Mouse (Mus musculus): ENCODE measurements around the gene Etl4. TPM values are rescaled to one million over a fixed set of nuclear protein-coding genes. Genes with fewer than 3 reads are reported as not detected.
"Not testable (repeated sequence)": the region's sequence is repeated elsewhere in the genome, so short reads cannot be mapped to it uniquely, and the experiment has no call there.

The Etl4 gene
- total RNA-seq, 2 experiments from 2014 or later: not detected

DNA sequence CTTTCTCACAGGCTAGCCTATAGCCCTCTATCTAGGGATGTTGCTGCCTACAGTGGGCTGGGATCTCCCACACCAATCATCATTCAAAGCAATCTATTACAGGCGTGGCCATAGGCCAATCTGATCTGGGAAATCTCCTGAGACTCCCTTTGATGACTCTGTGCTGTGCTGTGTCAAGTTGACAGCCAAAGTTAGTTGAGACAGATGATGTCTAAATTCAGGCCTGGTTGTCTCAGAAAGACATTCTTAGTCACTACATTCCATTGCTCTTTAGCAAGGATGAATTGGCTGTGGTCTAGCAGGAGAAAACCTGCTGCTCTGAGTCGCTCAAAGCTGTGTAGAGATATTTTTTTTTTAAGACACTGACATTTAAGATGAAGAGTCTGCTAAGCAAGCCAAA, 374.8 kb downstream of the Etl4 start:
- ATAC-seq (replicated peaks; ENCODE audit: low FRiP score, low TSS enrichment, poor library complexity, severe bottlenecking): no peak

DNA sequence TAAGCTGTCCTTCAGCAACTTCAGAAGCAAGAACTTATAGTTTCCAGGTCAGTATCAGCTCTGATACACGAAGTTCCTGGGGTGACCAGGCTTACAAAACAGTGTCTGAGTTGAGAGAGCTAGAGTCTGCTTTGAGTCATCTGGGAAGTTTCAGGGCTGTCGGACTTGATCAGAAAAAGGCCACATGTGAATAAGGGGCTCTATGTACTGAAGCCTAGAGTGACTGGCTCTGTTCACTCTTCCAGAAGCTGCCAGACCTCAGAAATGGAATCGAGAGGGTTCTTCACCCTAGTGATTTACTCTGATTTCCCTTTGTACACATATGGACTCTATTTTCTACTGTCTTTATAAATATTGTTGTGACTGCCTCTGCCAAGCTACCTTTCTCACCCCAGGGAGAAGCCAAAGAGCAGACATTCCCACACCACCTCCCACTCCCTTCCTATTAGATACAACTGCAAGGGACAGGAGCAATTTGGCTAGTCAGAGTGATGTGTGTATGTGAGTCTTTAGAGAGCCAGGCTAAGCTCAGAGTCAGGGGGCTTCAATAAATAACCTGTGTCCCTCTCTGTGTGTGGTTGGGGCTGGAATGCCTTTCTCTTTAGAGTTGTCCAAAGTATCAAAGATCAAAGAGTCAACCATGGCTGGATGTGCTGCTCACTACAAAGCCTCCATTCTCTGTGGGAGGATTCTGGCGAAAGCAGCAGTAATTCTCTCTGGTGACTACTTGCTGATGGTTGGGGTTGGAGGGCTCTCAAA, 381.6 kb downstream of the Etl4 start:
- ATAC-seq (replicated peaks; ENCODE audit: low FRiP score, low TSS enrichment, poor library complexity, severe bottlenecking): no peak

DNA sequence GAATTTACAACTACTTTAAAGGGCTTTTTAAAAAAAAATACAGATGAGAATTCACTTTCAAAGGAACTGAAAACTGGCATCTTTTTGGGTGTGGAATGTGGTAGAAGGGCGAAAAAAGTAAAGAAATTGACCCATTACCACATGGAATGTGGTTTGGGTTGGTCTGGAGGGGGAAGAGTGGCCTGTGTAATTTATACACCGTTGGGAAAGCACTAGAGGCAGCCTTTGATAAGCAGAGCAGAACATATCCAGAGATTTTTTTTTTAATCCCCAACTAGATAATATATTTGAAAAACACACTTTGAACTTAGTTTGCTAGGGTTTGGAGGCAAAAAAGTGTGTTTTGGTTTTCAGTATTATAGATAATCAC, 382.1 kb downstream of the Etl4 start:
- no peak for ATAC-seq (replicated peaks; ENCODE audit: low FRiP score, low TSS enrichment, poor library complexity, severe bottlenecking)

DNA sequence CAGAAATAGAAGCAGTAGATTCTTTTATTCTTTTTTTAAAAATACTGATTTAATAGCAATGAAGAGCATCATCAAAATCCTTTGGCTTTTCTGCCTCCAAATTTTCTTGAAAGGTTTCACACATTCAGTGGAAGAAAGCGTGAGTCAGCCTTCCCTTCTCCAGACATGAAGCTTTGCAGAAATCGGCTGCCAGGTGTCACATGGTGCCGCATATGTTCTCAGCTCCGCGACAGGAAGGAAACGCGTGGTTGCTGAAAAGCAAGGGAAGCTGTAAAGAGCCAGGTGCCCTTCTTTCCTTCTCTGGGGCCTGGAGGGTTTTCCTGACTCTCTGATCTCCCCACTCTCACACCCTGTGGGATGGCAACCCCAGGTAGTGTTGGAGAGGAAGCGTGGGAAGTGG, 383.8 kb downstream of the Etl4 start:
- ATAC-seq (replicated peaks; ENCODE audit: low FRiP score, low TSS enrichment, poor library complexity, severe bottlenecking): no peak

DNA sequence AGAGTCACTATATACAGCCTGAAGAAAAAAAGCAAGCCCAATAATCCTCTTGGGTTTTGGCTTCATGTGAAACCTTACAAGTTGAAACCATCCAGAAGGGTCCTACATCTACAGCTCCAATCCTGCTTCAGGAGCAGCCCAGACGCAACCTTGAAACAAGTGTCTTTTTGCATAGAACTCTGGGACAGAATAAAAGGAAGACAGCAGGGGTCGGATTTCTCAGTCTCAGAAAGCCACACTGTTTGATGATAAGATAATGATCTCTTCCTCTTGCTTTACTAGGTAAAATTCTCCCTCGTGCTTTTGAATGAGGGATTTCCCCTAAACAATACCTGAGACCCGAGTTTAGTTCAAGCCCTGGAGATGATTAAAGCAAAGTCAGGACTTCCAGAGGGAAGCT, 385.0 kb downstream of the Etl4 start:
- no peak for ATAC-seq (replicated peaks; ENCODE audit: low FRiP score, low TSS enrichment, poor library complexity, severe bottlenecking)

DNA sequence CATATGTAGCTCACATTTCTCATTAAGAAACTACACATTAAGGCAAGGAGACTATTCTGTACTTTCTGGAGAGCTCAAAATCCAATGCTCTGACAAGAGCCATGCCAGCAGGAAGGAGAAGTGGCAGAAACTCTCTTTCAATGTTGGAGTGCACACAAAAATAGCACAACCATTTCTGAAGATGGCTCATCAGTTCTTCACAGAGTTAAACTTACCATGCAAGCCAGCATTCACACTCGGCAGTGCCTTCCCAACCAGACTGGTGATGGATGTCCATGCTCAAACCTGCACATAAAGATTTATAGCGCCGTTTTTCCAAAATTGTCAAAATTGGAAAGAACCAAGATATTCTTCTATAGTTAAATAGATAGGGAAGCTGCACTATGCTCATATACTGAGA, 392.9 kb downstream of the Etl4 start:
- ATAC-seq (replicated peaks; ENCODE audit: low FRiP score, low TSS enrichment, poor library complexity, severe bottlenecking): no peak

DNA sequence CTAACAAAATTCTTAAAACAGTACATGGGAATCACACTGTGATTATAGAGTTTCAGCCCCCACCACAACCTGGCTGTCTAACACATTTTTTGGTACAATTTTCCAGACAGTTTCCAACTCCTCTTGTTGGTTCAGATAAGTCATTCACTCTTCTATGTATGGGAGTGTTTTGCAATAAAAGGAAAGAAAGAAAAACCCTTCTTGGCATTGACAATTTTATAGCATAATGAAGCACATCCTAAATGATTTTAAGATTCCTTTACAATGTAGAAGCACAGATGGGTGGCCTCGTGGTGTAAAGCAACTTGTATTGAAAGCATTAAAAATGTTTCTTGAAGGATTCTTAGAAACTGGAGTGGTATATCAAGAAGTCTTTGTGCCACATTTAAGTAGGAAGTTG, 415.4 kb downstream of the Etl4 start:
- no peak for ATAC-seq (replicated peaks; ENCODE audit: low FRiP score, low TSS enrichment, poor library complexity, severe bottlenecking)

DNA sequence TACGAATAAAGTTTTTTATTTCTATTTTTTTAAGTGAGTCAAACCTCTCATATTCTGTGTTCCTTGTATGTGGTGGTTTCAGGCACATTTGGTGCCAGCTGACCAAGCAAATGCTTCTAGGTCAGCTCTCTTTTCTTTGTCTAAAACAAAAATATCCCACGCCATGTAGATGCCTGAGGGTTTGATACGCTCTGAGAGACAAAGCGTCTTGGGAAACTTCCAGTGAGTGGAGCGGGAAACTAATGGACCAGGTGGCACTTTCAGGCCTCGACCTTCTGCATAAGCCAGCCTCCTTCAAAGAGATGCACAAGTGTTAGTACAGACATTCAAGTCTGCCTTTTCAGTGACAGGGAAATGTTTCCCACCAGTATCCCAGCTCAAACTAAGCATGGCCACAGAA, 426.6 kb downstream of the Etl4 start:
- ATAC-seq (replicated peaks; ENCODE audit: low FRiP score, low TSS enrichment, poor library complexity, severe bottlenecking): no peak

DNA sequence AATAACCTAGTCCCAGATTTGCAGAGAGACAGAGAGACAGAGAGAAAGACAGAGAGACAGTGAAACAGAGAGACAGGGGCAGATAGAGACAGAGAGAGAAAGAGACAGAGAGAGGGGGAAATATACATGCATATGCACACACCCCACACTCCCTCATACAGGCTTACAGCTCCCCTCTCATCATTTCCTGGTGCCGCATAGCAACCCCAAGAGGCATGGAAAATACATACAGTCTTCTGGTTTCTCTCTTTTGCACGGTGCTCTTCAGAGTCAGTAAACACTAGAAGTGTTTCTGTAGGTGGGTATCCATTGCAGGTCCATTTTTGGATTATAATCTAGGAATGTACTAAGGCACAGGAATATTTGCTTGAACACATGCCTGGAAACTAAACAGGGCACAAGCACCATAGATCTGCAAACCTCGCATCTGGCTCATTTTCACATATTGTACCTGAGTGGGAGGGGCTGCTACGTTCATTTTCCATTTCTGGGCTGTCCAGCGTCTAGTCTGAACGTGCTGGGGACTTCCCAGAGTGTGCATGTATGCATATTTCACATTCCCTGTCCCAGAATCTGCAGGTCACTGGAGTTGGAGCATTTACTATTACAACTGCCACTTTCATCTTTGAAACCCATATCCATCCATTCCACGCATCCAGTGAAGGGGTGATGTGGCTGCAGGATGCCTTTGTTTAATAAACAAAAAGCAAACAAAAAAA, 429.6 kb downstream of the Etl4 start:
- ATAC-seq (replicated peaks; ENCODE audit: low FRiP score, low TSS enrichment, poor library complexity, severe bottlenecking): no peak

DNA sequence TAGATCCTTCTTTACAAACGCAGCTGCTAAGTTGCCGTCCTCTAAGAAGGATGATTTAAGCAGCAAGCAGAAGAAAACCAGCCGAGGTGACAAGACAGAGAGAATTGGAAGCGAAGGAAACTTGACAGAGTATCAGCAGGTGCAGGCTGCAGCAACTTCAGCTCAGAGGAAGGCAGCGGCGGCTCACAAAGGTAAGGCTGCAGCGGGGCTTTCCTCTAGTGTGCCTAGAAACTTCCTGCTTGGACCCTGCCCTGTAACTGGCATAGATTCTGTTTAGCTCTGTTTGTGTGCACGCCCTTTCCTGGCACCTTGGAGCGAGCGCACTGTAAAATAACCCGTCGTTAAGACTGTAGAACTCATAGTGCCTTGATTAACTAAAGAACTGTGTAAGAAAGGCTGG, 430.3 kb downstream of the Etl4 start:
- no peak for ATAC-seq (replicated peaks; ENCODE audit: low FRiP score, low TSS enrichment, poor library complexity, severe bottlenecking)

DNA sequence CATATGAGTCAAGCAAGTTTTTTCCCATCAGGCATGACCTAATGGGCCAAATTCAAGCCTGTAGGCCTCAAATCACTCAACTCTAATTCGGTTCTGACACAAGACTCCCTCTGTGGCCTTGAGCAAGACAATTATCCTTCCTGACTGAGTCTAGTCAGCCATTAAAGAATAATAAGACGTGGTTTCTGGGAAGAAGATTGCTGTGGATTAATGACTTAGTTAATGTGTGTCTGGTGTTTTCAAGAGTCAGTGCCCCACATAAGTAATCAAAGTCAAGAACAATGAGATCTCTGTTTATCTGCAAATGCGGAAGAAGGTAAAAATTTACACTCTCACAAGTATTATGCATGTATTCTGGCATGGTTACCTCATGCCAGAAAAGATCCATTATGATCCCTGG, 437.3 kb downstream of the Etl4 start:
- ATAC-seq (replicated peaks; ENCODE audit: low FRiP score, low TSS enrichment, poor library complexity, severe bottlenecking): no peak

DNA sequence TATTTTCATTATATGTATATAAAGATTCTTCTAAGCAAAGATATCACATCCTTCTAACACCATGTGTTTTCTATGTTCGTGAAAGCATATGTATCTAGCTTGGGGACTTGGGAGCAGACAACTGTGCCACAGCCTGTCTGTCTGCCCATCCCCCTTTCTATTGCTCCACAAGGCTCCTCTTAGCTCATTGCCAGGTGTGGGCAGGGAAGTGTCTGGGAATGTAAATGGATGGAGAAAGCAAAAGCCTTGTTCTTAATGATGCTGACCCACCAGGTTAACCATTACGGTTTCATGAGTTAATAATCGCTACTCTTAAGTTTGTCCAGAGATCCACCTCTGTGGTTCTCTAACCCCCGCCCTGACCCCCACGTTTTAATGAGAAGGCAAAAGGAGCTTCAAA, 439.7 kb downstream of the Etl4 start:
- ATAC-seq (replicated peaks; ENCODE audit: low FRiP score, low TSS enrichment, poor library complexity, severe bottlenecking): no peak

DNA sequence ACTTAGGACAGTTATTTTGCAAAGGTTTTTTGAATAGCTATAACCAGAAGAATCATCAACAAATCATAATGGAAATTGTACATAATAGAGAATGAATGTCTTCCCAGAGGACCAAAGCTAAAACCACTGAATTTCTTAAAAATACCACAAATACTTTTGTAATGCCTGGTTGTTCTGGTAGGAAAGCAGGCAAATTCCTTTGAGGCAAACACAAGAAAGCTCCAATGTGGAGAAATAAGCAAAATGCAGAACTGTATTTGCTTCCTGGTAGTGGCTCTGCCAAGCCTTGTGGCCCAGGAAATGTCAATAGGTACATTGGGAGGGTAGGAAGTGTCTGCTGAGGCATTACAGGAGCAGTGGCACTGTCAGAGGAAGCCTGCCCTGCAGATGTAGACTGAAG, 443.2 kb downstream of the Etl4 start:
- ATAC-seq (replicated peaks; ENCODE audit: low FRiP score, low TSS enrichment, poor library complexity, severe bottlenecking): no peak

DNA sequence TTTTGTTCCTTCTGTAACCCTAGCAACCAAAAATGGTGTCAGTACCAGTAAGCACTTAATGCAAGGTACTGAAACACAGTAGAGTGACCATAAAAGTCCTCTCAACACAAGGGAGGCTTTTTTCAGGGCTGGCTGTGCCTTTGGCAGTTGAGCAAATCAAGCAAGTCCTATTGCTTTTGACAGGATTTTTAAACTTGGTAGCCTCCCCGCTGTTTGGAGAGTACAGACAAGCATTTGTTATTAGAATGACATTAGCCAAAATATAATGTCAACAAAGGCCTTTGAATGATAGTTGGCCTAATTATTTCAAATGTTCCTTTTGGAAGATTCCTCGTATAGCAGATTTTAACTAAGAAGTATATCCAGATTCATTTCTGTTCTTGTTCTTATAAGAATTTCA, 467.4 kb downstream of the Etl4 start:
- no peak for ATAC-seq (replicated peaks; ENCODE audit: low FRiP score, low TSS enrichment, poor library complexity, severe bottlenecking)

DNA sequence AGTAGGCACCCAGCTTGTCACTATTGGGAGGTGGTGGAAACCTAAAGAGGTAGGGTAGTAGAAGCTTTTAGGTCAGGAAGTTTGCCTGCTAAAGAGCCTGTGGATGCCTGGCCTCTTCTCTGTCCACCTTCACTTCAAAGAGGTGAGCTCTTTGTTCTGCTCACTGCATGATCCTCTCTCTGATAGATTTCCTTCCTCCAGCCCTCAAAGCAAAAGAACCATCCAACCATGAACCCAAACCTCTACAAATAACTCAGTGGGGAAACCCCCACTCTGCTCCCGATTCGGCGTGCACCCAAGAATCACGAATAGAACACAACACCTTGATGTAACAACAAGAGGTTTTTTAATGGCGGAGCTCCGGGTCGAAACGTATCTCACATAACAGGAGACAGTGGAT, 471.3 kb downstream of the Etl4 start:
- not testable (repeated sequence) for ATAC-seq (replicated peaks; ENCODE audit: low FRiP score, low TSS enrichment, poor library complexity, severe bottlenecking)

DNA sequence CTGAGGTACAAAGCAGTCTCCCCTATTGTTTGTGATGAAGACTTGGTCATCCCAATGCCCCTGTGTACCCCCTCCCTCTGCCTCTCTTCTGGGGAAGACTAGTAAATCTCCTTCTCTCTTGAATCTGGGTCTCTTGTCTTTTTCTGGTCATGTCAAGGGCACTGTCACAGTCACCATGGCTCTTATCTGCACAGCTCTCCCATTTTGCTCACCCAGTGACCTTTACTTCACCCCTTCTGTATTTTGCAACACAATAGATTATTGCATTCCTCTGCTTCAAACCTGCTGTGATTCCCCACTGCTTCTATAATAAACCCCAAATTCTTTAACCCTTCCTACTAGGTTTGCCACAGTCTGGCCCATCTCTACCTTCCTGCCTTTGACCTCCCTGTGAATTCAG, 484.5 kb downstream of the Etl4 start:
- ATAC-seq (replicated peaks; ENCODE audit: low FRiP score, low TSS enrichment, poor library complexity, severe bottlenecking): no peak

DNA sequence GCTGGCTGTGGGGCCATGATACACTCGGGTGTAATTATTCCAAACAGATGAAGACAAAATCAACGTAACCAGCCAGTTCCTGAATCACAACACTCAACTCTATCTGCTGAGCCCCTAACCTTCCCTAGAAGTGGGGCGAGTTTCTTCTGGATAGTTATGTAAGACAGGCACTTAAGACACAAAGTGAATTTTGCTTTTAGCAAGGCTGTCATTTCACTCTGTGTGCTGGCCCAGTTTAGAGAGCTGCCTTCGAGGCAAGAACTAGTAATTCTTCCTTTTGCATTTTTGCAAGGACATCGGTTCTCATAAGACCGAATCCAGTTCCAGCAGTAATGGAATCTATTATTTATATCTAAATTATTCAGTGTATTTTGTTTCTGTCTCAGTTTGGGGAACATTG, 487.4 kb downstream of the Etl4 start:
- no peak for ATAC-seq (replicated peaks; ENCODE audit: low FRiP score, low TSS enrichment, poor library complexity, severe bottlenecking)

DNA sequence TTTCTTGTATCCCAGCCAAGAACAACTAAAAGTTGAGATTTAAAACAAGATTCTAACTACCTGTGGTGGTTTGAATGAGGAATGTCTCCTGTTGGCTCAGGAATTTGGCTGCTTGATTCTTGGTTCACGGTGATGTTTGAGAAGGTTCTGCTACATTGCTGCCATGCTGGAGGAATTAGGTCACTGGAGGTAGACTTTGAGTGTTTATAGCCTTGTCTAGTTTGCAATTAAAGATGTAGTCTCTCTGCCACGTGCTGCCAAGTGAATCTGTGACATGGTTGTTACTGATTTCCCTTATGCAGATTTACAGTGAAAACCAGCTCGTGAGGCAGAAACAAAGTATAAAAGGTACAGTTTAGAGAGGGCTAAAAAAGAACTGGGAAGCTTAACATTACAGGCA, 491.0 kb downstream of the Etl4 start:
- no peak for ATAC-seq (replicated peaks; ENCODE audit: low FRiP score, low TSS enrichment, poor library complexity, severe bottlenecking)

DNA sequence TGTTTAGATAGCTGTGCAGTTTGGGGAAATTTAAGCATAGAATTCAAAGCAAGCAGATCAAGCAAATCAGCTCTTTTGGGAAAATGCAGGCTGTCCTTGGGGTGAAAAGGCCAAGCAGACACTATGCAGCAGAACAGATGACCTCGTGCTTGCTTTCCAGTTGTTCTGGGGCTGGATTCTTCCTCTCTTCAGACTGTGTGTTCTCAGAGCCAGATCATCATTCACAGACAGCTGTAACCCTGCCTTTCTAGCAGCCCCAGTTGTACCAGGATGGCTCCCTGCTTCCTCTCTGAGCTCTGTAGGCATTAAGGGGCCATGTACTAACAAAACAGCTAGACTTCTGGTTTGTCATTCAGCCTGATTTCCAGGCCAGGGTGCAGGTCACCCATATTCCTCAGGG, 494.8 kb downstream of the Etl4 start:
- no peak for ATAC-seq (replicated peaks; ENCODE audit: low FRiP score, low TSS enrichment, poor library complexity, severe bottlenecking)

DNA sequence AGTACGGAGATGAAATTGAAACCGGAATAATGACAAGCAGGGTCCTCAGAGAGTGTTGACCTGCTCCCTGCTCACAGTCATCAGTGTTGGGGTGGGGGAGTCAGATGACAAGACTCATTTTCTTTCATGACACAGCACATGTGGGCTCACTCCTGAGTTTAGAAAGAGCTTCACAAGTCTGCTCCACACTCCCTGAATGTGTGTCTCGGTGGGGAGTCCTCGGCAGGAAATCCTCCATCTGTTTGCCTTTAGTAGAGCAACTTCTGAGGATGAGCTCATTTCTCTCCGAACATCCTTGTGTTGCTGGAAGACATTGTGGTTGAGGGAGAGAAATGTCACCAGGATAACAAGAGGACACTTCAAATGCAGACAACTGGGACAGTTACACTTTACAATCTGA, 497.5 kb downstream of the Etl4 start:
- no peak for ATAC-seq (replicated peaks; ENCODE audit: low FRiP score, low TSS enrichment, poor library complexity, severe bottlenecking)

DNA sequence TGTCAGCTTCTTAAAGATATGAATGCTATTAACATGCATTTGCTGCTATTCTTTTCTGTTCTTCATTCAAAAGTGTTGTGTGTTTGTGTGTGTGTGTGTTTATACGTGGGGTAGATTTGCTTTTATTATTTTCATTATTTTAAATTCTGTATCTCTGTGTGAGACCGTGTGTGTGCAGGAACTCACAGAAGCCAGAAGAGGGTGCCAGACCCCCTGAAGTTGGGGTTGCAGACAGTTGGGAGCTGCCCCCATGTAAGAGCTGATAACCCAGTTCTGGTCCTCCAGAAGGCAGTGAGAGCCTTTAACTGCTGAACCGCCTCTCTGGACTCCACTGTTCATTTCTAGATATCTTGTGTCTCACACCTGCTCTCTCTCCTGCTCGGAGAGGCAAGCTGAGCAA, 505.3 kb downstream of the Etl4 start:
- no peak for ATAC-seq (replicated peaks; ENCODE audit: low FRiP score, low TSS enrichment, poor library complexity, severe bottlenecking)
